Mouse (Mus musculus) gastrocnemius, postnatal 14 days (tissue): Measurements from ENCODE around the gene Fam71e1. TPM values are rescaled to one million over a fixed set of nuclear protein-coding genes. Genes with fewer than 3 reads are reported as not detected.

Experiments
- DNase-seq: peaks from one replicate; pipeline ENCODE4 v3.0.0; 2021; ENCODE audit warnings: mixed read lengths
- intact Hi-C: fragments of 180-260 bp; cut with DNase I; formaldehyde crosslinking; loops from one replicate; pipeline ENCODE4 v1.15.1; 2025; ENCODE audit warnings: low total_unique reads
- total RNA-seq, 2 experiments: library from RNA; stranded (reverse); gene quantifications; 2 replicates each; pipeline ENCODE4 v1.2.3; 2021

Fam71e1 gene
- total RNA-seq, 2 experiments from 2014 or later = 3.8 to 4.7 TPM

- no peak for DNase-seq
- intact Hi-C loops = loop anchor here (10.0 kb wide), 1 partner anchor 205 kb away; the partner anchor contains the start of gene Gm15517
Observed at GRCm38 (mm10) chr7:44469677-44470675, 26.4 kb upstream of the Fam71e1 start.

GRCm38 (mm10) chr7:44470696-44471612 lies 25.4 kb upstream of the Fam71e1 start:
- intact Hi-C loops = loop anchor here (10.0 kb wide), 1 partner anchor 206 kb away; the partner anchor contains the start of gene Gm15517
- no peak for DNase-seq

GRCm38 (mm10) chr7:44471880-44472557 lies 24.4 kb upstream of the Fam71e1 start:
- intact Hi-C loops = loop anchor here (10.0 kb wide), 1 partner anchor 207 kb away; the partner anchor contains the start of gene Gm15517
- DNase-seq = peak; percentile 58

GRCm38 (mm10) chr7:44472558-44472885 lies 23.9 kb upstream of the Fam71e1 start:
- DNase-seq = no peak
- intact Hi-C loops = loop anchor here (10.0 kb wide), 1 partner anchor 208 kb away; the partner anchor contains the start of gene Gm15517

- DNase-seq = peak; percentile 79
- intact Hi-C loops = loop anchor here (10.0 kb wide), 1 partner anchor 208 kb away; the partner anchor contains the start of gene Gm15517
Observed at GRCm38 (mm10) chr7:44472961-44473646, 23.3 kb upstream of the Fam71e1 start.

- intact Hi-C loops = loop anchor here (10.0 kb wide), 1 partner anchor 210 kb away; the partner anchor contains the start of gene Gm15517
Observed at GRCm38 (mm10) chr7:44474419-44474818, 22.0 kb upstream of the Fam71e1 start.

GRCm38 (mm10) chr7:44475046-44475614 lies 21.3 kb upstream of the Fam71e1 start:
- DNase-seq = no peak
- intact Hi-C loops = loop anchor here (10.0 kb wide), 1 partner anchor 210 kb away; the partner anchor contains the start of gene Gm15517

More at GRCm38 (mm10) chr7:44474419-44474818, 22.0 kb upstream of the Fam71e1 start:
- peak; percentile 81 for DNase-seq

- DNase-seq = no peak
- intact Hi-C loops = no loop called here
Observed at GRCm38 (mm10) chr7:44482836-44483435, 13.4 kb upstream of the Fam71e1 start.

- no peak for DNase-seq
- intact Hi-C loops = no loop called here
Observed at GRCm38 (mm10) chr7:44484109-44484508, 12.3 kb upstream of the Fam71e1 start.

GRCm38 (mm10) chr7:44484841-44485571 lies 11.4 kb upstream of the Fam71e1 start:
- peak; percentile 65 for DNase-seq
- intact Hi-C loops = no loop called here

GRCm38 (mm10) chr7:44485572-44486195 lies 10.7 kb upstream of the Fam71e1 start:
- no peak for DNase-seq
- intact Hi-C loops = no loop called here

GRCm38 (mm10) chr7:44486927-44487575 lies 9.3 kb upstream of the Fam71e1 start:
- intact Hi-C loops = no loop called here
- DNase-seq = peak; percentile 12

- DNase-seq = peak; percentile 1
- intact Hi-C loops = no loop called here
Observed at GRCm38 (mm10) chr7:44487936-44488335, 8.4 kb upstream of the Fam71e1 start.

- DNase-seq = peak; percentile 8
- intact Hi-C loops = no loop called here
Observed at GRCm38 (mm10) chr7:44488545-44488944, 7.8 kb upstream of the Fam71e1 start.

- intact Hi-C loops = no loop called here
- peak; percentile 5 for DNase-seq
Observed at GRCm38 (mm10) chr7:44490281-44490680, 6.1 kb upstream of the Fam71e1 start.

GRCm38 (mm10) chr7:44491391-44491790 lies 5.0 kb upstream of the Fam71e1 start:
- DNase-seq = no peak
- intact Hi-C loops = no loop called here
